Mouse (Mus musculus) cerebellum, adult 2 months (tissue): ENCODE data around the gene Mchr1.

Experiments used
- CTCF ChIP-seq: fragments of 200-500 bp; IDR thresholded peaks from 2 replicates; pipeline ENCODE4 v1.5.1; 2011; ENCODE audit warnings: low read depth, mild to moderate bottlenecking, control low read depth, low read length, moderate library complexity, borderline replicate concordance; ENCODE audit not compliant: insufficient read depth
- POLR2A ChIP-seq: fragments of 200-500 bp; IDR thresholded peaks from 2 replicates; pipeline ENCODE4 v1.6.1; 2011; ENCODE audit warnings: low read length, control low read depth, borderline replicate concordance; ENCODE audit not compliant: insufficient read depth

GRCm38 (mm10) chr15:81190630-81191178 is 44.6 kb upstream of the Mchr1 start, which contains the start of gene Mrtfa:
- TF ChIP-seq POLR2A (peak; percentile 69), CTCF (no peak)
